Mouse (Mus musculus) frontal cortex, postnatal 14 days (tissue): ENCODE results near the gene Ufl1.
"Not testable (repeated sequence)": the region's sequence is repeated elsewhere in the genome, so short reads cannot be mapped to it uniquely, and the experiment has no call there.

Experiments used
- DNase-seq, 2 experiments: peaks; one replicate each; pipeline ENCODE4 v3.0.0; 2022; ENCODE audit warnings: low spot score in 2 of 2

The Ufl1 gene

DNA sequence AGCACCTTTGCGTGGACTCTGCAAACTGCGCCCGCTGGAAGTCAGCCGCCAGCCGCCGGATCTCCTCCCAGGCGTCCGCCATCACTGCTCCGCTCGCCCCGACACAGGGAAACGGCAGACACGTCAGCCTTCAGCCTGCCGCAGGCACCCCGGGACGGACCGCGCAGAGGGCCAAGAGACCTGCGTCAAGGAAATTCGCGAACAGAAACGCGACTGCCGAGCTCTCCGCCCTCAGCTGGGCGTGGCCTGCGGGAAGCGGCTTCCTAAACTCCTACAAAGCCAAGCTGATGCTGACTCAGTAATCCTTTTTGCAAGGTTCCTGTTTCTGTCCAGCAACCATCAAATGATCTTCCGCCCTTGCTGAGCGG is at the start of gene Ufl1:
TSS of gene Ufl1 (minus strand) at position 151 of the 368 bp plus-strand sequence.
- peak; percentile 90 to 95 for DNase-seq

DNA sequence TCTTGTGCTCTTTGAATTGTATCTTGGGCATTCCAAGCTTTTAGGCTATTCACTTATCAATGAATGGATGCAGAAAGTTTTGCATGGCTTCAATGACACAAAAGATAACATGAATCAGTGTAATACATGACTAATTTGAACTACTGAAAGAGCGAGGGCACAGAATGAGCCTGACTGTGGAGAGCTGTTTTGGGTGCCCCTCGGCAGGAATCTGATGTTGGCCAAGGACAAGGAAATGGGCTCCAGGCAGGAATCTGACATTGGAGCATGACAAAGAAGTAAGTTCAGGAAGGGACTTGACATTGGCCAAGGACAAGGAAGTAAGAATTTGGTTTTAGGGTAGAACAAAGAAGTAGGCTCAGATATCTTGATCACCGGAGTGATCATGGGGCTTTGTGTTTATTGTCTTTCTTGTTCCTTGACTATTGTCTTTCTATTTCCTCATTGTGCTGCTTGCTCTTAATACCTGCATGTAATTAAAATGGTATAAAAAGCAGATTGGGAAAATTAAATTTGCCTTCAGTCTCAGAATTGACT is 44.1 kb upstream of the Ufl1 start:
- no peak for DNase-seq

DNA sequence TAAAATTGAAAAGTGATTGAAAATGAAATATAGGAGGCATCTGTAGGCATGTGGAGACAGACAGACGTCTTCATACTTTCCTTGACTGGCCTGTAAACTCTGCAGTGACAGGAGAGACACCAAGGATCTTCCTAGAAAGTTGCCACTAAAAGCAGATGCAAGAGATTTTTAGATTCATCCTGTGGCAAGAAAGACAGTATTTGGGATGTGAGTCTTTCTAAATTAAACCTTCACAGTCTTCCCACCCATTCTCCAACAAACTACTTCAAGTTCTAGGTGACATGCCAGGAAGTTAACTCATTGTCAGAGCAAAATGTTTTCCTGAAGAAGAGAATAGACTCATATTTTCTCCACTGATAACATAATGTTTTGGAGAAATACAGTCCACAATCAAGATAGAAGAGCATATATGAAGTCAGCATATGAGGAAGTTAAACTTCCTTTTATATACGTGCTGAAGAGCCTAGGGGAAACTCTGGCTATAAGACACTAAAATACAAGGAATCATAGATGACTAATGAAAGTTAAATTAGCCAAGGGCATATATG is 41.1 kb upstream of the Ufl1 start:
- no peak for DNase-seq

DNA sequence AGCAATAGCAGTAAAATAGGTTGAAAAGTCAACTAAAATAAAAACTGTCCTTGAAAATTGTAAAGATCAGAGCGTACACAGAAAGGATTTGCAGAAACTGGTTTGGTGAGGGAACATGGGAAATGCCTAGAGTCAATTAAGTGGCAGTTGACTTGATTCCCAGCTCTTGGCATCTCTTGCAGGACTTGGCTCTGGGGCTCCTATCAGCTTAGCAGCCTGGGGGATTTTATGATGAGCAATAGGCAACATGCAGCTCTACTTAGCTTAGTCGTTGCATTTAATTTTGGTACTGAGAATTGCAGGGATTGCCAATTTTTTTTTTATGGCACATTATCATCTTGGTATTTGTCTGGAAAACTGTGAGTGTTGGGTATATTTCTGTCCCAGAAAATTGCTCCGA is 32.1 kb upstream of the Ufl1 start:
- DNase-seq = no peak

DNA sequence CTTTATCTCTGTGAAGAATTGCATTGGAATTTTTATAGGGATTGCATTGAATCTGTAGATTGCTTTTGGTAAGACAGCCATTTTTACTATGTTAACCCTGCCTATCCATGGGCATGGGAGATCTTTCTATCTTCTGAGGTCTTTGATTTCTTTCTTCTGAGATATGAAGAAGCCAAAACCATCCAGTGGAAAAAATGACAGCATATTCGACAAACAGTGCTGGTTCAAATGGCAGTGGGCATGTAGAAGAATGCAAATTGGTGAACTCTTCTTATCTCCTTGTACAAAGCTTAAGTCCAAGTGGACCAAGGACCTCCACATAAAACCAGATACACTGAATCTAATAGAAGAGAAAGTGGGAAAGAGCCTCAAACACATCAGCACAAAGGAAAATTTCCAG is 3.4 kb upstream of the Ufl1 start:
- DNase-seq = not testable (repeated sequence)

DNA sequence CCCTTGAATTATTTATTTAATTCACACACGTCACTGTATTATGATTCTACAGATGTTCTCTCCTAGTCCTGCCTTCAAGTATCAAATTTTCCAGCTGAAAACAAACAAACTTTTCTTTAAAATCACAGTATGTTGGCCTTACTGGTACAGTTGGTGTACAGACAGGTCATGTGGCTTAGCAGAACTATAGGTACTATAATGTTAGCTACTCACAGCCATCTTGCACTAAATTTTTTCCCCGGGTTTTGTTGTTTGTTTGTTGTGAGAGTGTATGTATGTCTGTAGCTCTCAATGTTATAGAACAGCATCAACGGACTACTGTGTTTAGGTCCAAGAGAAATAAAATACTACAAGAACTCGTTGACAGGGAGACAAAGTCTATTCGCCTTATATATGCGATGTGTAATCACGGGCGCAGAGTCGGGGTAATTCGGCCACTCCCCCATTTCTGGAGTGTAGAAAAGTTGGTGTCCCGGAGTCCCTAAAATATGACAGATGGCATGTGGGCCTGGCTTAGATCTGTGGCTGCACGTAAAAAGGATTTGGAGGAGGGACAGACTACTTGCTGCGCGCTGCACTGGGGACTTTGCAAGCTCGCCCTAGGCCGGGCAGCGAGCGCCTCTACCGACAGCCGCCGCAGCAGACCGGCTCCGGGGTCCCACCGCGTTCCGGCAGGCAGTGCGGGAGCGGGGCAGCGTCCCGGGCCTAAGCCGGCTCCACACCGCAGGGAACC is 517 bp downstream of the Ufl1 start:
- DNase-seq = no peak

DNA sequence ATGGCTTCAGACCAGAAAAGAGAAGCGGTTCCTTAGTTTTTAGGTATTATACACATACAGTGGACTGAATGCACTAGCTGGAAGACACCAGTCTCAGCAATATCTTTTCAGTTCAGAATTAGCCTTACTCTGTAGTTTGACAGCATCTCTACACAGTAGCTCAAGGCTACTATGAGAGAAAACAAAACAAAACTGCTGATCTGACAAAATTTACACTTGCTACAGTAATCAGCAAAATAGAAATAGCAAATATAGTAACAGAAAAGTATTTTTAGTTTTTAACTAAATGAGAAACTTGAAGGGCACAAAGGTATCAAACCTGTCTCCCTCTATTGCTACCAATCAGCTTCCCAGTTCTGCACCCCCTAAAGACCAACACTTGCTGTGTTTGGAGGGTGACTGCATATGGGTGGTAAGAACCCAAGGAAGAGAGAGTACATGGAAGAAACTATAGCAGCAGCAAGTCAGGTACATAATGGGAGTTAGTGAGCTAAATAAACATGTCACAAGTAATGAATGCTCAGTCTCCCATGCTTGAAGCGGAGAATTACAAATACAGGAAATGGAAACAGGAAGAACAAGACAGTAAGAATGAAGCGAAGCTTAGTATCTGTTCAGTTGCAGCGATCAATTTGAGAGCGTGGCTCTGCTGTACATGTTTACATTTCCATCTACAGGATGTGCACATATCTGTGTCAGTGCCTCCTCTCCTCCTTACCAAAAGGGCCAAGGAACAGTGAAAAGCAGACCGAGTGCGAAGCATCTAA is 8.6 kb downstream of the Ufl1 start:
- DNase-seq = no peak

DNA sequence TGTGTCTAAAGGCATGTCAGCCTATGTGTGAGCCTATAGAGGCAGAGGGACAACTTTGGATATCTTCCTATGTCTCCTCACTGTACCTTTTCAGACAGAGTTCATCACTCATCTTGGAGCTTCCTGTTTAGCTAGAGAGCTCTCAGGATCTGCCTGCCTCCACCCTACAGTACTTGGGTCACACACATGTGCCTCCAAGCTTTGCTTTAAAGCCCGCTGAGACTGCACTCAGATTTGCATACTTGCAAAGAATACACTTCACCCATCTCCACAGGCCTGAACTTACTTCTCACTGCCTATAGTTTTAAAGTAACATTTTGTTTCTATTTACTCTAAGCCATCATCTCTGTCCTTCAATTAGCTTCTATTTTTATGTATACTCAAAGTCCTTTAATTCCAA is 9.7 kb downstream of the Ufl1 start:
- no peak for DNase-seq

DNA sequence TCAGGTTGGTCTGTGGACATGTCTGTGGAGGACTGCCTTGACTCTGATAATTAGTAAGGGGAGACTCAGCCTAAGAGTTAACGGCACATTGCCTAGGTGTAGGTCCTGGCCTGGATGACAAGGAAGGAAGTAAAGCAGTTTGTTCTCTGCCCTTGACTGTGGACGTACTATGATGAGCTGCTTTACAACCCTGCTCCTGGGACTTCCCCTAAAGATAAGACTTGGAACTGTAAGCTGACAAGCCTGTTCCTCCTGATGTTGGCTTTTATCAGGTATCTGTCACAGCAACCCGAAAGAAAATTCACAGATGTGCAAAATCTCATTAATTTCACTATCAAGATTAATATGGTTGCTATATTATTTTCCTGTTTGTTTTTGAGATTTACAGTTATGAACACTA is 14.5 kb downstream of the Ufl1 start:
- no peak for DNase-seq

DNA sequence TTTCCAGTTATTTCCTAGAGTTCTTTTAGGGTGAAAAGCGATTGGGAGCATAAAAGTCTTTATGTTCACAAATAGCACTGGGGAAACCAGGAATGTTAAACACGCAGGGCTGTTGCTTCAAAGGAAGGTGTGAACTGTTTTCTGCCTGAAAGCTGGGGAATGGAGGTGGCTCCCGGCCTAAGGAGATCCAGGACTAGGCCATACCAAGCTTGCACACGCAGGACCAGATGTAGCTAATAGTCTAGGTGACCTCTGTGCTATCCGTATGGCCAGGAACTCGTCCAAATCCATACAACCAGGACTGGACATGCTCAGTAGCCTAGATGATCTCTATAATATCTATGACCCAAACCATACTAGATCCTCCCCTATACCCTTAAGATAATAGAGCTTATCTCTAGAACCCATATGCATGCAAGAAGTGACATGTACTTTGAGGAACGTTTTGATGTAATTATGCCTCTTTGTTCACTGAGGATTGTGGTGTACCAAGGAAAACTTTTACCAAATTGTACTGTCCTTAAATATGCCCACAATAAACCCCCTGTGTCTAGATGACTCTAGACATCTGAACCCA is 23.7 kb downstream of the Ufl1 start:
- DNase-seq = no peak

DNA sequence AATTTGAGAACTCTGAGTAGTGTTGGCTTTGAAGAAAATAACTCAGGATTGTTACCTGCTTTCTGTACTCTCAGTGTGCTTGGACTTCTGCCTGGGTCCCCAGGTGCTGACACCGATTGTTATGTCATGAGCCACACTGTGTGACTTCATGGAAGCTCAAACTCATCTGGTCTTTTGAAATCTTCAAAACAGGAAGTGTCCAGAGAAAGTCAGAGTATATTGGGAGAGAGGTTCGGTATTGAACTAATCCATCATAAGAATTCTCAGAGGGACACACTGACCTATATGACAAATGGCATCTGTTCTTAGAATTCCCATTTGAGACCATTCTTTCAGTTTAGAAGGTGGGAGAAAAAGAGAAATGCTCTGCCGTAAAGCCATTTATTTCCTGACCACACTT is 38.8 kb downstream of the Ufl1 start, which contains the start of gene Fhl5:
TSS of gene Fhl5 (minus strand) at position 101 of the 400 bp plus-strand sequence.
- DNase-seq = no peak

DNA sequence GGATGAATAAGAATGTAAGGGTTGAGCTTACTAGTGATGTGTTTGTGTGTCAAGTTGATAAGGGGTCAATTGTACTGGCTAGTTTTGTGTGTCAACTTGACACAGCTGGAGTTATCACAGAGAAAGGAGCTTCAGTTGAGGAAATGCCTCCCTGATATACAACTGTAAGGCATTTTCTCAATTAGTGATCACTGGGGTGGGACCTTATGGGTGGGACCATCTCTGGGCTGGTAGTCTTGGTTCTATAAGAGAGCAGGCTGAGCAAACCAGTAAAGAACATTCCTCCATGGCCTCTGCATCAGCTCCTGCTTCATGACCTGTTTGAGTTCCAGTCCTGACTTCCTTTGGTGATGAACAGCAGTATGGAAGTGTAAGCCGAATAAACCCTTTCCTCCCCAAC is 46.0 kb downstream of the Ufl1 start:
- DNase-seq = not testable (repeated sequence)

DNA sequence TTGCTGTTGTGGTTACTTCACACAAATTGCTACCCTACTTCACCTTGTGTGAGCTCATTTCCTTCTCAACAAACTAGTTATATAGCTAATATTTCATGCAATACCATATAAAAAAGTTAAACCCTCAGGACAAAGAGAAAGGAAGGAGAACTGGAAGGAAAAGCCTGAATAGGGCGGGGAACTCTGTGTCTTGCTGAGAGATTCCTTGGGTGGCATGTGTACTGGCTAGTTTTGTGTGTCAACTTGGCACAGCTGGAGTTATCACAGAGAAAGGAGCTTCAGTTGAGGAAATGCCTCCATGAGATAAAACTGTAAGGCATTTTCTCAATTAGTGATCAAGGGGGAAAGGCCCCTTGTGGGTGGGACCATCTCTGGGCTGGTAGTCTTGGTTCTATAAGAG is 47.9 kb downstream of the Ufl1 start:
- not testable (repeated sequence) for DNase-seq

DNA sequence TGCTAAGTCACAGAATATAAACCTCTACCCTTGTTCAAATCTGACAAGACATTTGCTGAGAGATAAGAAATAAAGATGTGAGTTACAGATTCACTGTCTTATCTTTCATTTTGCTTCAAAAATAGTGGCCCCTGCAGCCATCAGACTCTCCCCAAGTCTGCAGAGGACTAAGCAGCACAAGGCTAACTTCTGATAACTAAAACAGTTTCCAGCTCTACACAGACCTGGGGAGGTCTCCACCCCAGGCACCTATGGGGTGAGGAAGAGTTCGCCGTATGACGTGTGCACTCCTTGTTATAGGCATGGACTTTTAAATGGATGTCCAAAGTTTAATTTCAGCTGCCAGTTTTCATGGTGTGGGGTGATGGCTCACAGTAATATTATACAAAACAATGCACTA is 49.1 kb downstream of the Ufl1 start:
- DNase-seq = no peak

DNA sequence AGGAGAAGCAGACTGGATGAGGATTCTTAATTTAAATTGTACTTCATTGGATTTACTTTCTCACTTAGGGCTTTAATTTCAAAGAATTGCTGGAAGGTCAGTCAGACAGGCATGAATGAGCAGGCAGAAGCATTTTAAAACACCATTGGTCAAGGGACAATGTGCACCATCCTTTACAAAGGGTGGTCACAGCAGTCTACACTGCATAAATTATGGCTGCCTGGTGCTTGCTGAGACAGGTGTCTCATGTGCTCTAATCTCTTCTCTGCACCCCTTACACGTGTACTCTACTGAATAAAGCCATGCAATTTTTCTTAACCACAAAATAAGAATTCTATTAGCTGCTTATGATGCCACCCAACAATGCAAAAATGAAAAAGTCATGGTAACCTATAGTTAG is 54.1 kb downstream of the Ufl1 start:
- DNase-seq = no peak

DNA sequence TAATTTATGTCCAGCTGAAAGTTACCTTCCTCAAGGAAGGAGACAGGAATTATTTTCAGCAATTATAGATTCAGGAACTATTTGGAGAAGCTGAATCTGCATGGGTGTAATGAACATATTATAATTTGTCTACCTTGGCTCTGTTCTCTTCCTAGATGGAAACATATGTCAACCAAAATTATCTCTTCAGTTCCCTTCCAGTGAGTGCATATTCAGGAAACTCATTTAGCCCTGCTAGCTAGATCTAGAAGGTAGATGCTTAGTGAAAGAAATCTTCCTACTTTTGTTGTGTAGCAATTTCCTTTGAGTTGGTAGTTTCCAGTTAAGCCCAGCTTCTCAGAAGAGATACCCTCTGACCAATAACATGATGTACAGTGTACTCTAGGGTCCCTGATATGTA is 59.7 kb downstream of the Ufl1 start:
- no peak for DNase-seq

DNA sequence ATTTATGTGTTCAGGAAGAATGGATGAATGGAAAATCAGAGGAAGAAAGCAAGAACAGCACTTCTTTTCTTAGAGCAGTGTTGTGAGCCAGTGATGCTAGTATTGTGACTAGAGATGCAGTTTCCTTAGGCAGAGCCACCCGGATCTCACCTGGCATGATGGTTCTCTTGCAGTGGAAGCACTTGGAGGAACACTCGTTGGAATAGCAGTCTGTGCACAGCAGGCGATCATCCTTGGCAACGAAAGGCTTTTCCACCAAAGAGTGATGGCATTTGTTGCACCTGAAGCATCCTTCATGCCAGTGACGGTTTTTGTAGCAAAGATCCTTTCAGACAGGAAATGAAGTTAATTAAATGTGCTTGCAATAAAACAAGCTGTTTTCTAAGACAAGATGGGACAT is 68.2 kb downstream of the Ufl1 start:
- no peak for DNase-seq

DNA sequence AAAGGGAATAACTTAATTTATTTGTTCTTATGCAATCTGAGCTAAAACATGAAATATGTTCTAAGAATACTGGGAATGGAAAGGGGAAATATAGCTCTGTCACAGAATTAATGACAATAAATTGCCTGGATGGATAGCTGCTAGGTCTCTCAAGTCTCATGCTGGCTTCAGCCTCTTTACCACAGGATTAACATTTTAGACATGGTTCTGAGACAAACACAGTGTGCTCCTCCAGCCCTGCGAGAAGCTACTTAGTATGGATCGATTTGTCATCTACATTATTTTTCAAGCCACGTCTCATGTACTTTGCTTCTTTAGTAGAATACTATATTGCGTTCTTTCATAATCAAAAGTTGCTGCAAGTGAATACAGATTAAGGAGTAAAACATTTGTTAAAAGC is 75.5 kb downstream of the Ufl1 start:
- DNase-seq = no peak
